Mouse (Mus musculus): ENCODE measurements around the gene Ugt1a9.

Ugt1a9 gene

DNA sequence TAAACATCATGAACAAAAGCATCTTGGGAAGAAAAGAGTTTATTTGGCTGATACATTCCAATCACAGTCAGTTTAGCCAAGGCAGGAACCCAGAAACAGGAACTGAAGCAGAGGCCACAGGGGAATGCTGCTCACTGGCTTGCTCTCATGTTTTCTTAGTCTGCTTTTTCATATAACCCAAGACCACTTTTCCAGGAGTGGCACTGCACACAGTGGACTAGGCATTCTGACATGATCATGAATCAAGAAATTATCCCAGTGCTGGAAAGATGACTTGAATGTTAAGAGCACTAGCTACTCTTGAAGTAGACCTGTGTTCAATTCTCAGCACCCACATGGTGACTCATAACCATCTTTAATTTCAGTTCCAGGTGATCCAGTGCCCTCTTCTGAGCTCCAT lies 155.1 kb downstream of the Ugt1a9 start:
- no peak for TF ChIP-seq GATA4 (IDR thresholded peaks at IDR 0.05; ENCODE audit: insufficient replicate concordance, low read length)

DNA sequence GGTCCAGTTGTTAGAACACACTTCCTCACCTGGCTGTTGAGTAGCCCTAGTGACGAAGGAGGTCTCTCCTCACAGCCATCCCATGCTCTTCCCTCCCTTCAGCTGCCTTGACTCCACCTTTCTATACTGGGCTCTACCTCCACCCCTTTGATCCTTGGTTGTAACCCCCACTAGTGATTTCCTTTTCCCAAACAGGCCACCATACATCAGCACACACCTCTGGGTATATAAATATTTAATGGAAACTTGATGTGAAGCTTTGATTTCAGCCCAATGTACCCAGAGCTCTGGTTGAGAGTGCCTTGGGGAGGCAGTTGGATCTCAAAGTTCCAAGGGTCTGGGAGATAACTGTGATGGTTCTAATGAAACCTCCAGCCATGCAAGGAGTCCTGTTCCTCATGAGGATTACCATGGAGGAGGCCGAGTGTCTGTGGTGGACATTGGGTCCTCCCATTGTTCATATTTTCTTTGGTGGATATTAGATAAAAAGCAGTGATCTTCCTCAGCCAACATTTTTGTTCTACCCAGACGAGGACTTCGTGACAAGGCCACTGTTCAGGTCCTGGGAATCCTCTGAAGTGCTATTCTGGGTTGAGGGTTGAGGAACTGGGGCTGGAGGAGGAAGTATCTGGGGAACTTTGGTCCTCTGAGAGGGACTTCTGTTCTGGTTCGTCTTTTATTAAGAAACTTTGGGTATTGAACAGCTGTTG lies 156.2 kb downstream of the Ugt1a9 start, which contains the start of gene Mroh2a:
Gene Mroh2a, plus strand, starts transcription at position 317 of the 710 bp plus-strand sequence.
- TF ChIP-seq GATA4 (IDR thresholded peaks at IDR 0.05; ENCODE audit: insufficient replicate concordance, low read length): no peak

DNA sequence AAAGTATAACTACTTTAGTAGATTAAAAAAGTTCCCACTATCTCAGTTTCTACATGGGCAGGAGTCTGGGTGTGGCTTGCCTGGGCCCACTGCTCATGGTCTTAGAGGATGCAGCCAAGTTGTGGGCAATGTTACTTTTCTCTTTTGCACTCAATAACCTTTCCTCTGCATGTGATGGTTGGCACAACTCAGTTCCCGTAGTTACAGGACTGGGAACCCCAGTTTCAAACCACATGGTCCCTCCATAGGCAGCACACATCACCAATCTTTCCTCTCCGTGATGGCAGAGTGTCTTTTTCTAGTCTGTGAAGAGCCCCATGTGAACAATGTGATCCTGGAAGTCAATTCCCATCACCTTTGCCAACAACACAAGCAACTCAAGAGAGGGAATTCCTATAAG lies 156.9 kb downstream of the Ugt1a9 start:
- no peak for TF ChIP-seq GATA4 (IDR thresholded peaks at IDR 0.05; ENCODE audit: insufficient replicate concordance, low read length)

DNA sequence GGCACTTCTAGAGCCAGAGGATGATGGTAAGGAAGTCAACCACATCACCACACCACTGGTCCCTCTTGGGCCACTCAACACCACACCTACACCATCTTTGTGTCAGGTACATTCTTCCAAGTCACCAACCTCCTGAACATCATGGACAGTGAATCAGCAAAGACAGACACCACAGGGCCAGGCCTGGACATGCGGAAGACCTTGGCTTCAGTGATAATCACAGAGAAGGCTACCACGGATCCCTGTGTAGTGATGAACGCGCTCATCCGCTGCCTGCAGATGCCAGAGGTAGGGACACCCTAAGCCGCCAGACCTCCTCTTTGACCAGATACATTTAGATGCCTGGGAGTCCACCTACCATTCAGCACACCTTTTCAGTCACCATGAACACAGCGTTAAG lies 157.5 kb downstream of the Ugt1a9 start:
- TF ChIP-seq GATA4 (IDR thresholded peaks at IDR 0.05; ENCODE audit: insufficient replicate concordance, low read length): no peak

DNA sequence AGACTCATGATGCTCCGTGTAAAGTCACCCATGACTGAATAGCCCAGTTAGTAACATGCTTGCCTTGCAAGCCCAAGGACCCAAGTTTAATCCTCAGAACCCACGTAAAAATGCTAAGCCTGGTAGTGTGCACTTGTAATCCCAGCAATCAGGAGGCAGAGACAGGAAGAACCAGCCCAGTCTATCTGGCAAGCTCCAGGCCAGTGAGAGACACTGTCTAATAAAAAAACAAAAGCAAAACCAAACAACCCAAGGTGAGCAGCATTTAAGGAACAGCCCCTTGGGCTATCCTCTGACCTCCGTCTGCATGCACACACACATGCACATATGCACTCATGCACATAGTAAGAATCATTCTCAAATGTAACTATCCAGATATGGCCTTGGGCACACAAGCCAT lies 159.0 kb downstream of the Ugt1a9 start:
- TF ChIP-seq GATA4 (IDR thresholded peaks at IDR 0.05; ENCODE audit: insufficient replicate concordance, low read length): no peak

DNA sequence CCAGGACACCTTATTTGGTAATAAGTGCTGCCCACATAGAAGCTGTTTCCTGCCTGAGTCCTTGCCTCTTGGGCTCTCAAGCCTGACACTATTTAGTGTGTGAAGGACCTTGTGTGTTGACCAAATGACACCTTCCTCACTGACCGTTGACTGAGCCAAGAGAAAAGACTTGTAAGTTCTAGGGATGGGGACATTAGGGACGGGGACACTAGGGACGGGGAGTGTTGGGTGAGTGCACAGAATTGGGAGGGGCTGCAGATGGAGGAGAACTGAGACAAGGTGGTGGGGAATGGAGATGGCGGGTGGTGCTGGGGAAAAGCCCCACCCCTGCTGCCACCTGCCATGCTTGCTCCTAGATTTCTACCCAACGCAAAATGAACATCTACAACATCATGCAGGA lies 159.4 kb downstream of the Ugt1a9 start:
- TF ChIP-seq GATA4 (IDR thresholded peaks at IDR 0.05; ENCODE audit: insufficient replicate concordance, low read length): no peak

DNA sequence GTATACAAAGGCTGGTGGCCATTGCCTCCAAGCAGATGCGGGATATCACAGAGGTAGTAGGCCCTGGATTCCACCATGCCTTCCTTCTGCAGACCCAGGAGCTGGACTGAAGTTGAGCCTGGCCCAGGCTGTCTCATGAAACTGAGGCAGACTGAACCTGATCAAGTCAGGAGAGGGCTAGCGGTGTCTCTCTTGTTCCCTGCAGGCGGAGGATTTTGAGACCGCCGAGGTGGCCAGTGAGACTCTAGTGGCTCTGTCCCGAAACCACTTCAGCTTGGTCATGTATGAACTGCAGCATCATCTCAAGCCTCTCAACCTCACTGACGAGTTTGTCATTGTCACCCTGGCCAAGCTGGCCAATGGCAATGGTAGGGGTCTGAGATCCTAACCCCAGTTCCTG lies 159.8 kb downstream of the Ugt1a9 start:
- no peak for TF ChIP-seq GATA4 (IDR thresholded peaks at IDR 0.05; ENCODE audit: insufficient replicate concordance, low read length)

DNA sequence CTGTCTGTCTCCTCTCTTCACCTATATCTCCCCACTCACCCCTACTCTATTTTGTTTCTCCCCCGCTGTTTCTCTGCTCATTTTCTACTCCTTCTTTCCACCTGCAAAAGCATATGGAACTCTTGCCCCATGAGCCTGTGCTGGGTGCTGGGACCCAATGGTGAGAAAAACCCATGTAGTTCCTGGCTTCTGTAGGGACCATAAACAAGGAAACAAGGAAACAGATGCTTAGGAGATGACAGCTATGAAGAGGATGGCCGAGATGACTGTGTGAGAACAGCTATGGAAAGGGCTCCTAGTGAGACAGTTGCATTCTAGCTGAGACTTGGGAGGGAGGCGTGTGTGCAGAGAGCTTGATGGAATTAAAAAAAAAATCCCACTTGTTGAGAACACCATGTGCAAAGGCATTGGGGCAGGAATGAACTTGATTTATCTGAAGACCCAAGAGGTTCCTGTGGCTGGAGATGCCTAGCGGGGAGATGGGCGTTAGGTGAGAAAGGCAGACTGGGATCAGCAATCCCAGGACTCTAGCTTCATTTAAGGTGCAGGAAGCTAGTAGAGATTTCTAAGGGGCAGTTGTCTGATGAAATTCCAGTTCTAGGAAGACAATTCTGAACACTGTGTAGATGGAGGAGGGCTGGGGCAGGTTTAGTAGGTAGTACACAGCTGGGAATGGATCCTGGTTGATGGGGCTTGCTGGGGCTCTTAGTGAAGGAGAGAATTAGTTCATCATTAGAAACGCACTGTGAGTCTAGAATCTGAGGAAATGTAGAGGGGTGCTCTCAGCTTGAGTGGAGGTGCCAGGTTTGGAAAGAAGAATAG lies 160.6 kb downstream of the Ugt1a9 start:
- no peak for TF ChIP-seq GATA4 (IDR thresholded peaks at IDR 0.05; ENCODE audit: insufficient replicate concordance, low read length)

DNA sequence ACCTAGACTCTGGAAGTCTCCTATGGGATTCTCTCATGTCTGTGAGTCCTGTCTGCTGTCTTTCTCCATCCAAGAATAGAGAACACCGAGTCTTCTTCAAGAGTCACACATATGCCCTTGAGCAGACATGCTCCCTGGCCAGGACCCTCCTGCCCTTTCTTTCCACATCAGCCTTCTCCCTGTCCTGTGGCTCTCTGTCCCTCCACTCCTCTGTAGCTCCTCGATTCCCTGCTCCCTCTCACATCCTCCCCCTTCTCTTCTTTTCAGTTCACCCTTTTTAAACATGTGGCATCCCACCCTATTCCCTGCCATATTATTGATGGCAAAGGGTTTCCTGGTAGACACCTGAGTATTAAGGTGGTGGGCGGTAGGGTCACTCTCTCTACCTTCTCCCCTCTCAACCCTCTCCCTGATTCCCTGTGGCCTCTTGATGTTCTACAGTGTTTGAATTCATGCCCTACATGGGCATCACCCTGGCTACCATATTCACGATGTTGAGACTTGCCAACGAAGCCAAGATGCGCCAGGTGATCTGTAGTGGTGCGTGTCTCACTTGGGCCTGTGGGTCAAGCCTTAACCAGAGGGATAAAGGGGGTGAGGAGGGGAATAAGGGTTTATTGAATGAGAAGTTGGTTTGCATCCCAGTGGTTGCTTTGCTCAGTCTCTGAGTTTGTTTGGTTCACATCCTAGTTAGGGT lies 161.4 kb downstream of the Ugt1a9 start:
- TF ChIP-seq GATA4 (IDR thresholded peaks at IDR 0.05; ENCODE audit: insufficient replicate concordance, low read length): no peak

DNA sequence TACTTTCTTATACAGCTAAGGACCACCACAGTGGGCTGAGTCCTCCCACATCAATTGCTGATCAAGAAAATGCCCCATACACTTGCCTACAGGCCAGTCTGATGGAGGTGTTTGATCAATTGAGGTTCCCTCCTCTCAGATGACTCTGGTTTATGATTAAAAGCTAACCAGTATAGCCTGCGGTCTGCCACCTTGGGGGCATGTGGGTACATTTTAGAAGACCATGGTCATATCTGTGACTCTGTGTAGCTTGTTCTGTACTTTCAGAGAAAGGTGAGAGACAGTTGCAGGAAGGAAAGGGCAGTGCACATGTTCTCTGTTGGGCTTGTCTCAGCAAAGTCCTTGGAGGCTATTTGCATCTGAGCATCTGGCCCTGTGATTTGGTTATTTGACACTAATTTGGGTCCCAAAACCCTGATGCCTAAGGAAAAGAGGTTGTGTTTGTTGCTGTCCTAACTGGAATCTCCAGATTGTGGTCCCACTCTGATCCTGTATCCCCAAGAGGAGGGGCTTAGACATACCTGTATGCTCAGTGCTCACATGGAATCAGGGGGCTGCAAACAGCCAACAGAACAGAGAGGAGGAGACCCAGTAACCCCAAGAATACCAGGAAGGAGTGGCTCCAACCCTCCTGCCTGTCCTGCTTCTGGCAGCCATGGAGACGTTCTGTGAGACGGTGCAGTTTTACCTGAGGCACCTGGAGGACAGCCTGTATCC lies 162.2 kb downstream of the Ugt1a9 start:
- no peak for TF ChIP-seq GATA4 (IDR thresholded peaks at IDR 0.05; ENCODE audit: insufficient replicate concordance, low read length)

DNA sequence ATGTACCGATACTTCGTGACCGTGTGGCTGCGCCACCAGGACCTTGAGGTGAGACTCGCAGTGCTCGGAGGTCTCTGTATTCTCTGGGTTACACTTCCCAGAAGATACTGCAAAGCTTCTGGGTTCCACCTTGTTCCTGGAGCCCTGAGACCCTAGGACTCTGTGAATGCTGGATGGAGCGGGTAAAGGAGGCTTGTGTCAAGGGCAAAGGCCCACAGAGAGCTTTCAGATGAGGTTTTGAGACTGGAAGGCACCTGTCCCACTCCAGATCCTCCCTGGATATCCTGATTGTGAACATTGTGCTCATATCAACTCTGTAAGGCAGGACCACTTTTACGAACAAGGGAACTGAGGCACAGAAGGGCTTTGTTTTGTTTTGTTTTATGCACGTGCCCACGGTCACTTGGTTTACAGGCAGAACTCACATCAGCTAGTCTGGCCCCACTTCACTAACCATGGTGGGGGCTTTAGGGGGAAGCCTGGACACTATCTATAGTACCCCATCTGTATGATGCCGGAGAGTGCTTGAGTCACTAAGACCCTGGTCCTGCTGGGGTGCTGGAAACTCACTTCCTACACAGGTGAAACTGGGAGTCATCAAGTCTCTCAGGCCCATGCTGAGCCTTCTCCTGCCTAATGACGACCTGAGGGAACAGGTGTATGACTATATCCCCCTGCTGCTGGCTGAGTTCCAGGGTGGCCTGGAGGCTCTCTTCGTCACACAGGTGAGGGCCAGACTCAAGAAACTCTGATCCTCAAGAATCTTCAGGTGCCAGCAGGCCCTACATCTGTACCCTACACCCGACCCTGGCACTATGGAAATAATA lies 163.0 kb downstream of the Ugt1a9 start:
- no peak for TF ChIP-seq GATA4 (IDR thresholded peaks at IDR 0.05; ENCODE audit: insufficient replicate concordance, low read length)

DNA sequence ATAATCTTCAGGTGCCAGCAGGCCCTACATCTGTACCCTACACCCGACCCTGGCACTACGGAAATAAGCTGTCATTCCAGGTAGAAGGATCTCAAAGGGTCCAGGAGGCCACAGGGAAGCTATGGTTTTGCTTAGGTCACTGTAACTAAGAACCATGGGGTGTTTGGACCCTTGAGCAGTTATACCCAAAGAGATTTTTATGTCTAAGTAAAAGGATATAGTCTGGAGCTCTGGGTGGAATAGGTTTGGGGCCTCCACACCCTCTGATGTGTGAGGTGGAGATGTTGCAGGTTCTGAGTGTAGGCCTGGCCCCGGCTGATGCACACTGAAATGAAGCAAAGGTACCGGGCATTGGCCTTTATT lies 163.6 kb downstream of the Ugt1a9 start:
- no peak for TF ChIP-seq GATA4 (IDR thresholded peaks at IDR 0.05; ENCODE audit: insufficient replicate concordance, low read length)

DNA sequence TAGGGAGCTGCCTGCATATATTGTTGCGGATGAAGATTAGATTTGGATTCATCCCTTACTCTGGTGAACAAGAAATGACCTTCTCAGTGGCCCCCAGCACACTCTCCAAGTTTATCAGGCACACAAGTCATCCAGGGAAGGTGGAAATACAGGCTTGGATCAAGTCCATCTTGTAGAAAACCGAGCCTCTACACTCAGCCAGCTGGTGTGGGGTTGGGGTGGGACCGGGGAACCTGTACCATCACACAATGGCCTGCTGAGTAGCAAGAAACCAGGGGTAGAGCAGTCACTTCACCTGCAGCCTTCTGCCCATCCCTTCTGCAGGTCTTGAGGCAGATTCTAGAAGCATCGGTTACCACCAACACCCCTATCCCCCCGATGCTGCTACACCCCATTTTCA lies 164.0 kb downstream of the Ugt1a9 start:
- no peak for TF ChIP-seq GATA4 (IDR thresholded peaks at IDR 0.05; ENCODE audit: insufficient replicate concordance, low read length)

All from liver, adult (tissue).